ENCODE assay signal across 11 mouse cellular contexts in genomic region chr7:140939669-140940171, GRCm38 (mm10). TPM values are rescaled to one million over a fixed set of nuclear protein-coding genes. Genes with fewer than 3 reads are reported as not detected.
DNase-seq lines count a peak whose midpoint lies in the region; ATAC-seq and TF ChIP-seq lines count a peak whose summit lies in the region.
"Had no signal": no experiment of that assay in that cellular context is flagged by ENCODE, and none has a peak within 500 bp of the region (broad histone marks: within the 10 kb centered on the region; RNA-seq: fewer than 3 reads in every experiment).

No protein-coding gene starts in this region.

- no peak overlapping the region for H3K27ac ChIP-seq in kidney, postnatal 0 days
- no peak overlapping the region for H3K27ac ChIP-seq in neural tube, embryonic 14.5 days (ENCODE audit: low read depth, low read length)
- H3K27ac ChIP-seq: liver, embryonic 13.5 days had no signal

- H3K4me2 ChIP-seq in kidney, postnatal 0 days (ENCODE audit: low read length): peak overlapping the region; percentile 30; the same call in 1 of the 2 replicates
- H3K4me2 ChIP-seq in neural tube, embryonic 14.5 days (ENCODE audit: low read depth, low read length): 0 out of 2 replicates have a peak overlapping the region, but pooled peaks have one; percentile 4
- H3K4me2 ChIP-seq: liver, embryonic 13.5 days had no signal

- 0 out of 2 replicates have a peak, but pooled peaks cover under 1% of the 10 kb centered on the region for H3K36me3 ChIP-seq in kidney, postnatal 0 days (ENCODE audit: insufficient read depth, low read length)
- no peaks in the 10 kb centered on the region for H3K36me3 ChIP-seq in neural tube, embryonic 14.5 days (ENCODE audit: control insufficient read depth, insufficient read depth, low read length)

- H3K9me3 ChIP-seq in kidney, postnatal 0 days (replicated peaks; ENCODE audit: low read length): no peaks in the 10 kb centered on the region
- no peaks in the 10 kb centered on the region for H3K9me3 ChIP-seq in neural tube, embryonic 14.5 days (ENCODE audit: control insufficient read depth, low read length)
- H3K9me3 ChIP-seq: liver, embryonic 13.5 days had no signal

- WGBS in kidney, postnatal 0 days: 8% methylated on average over 8 of the region's 8 CpGs
- 3% methylated on average over 7 of the region's 8 CpGs for WGBS in neural tube, embryonic 14.5 days

- no peaks in the 10 kb centered on the region for H3K27me3 ChIP-seq in kidney, postnatal 0 days (ENCODE audit: insufficient read depth, low read length)
- no peaks in the 10 kb centered on the region for H3K27me3 ChIP-seq in neural tube, embryonic 14.5 days (ENCODE audit: control insufficient read depth, insufficient read depth, low read length)
- H3K27me3 ChIP-seq: CH12.LX had no signal

- DNase-seq in heart, adult 18-20 months: peak; percentile 35 to 45
- DNase-seq in heart, adult 8-10 months (ENCODE audit: low spot score): no peak
- DNase-seq in embryo, embryonic 9.5 days (ENCODE audit: extremely low spot score): peak; percentile 65
- DNase-seq in kidney, postnatal 0 days (ENCODE audit: low spot score): peak; percentile 79
- no peak for DNase-seq in left cerebral cortex, adult 8-10 months (ENCODE audit: low spot score in 2 of 2)
- no peak for DNase-seq in frontal cortex, postnatal 10 days (ENCODE audit: low spot score in 2 of 2)
- DNase-seq in cerebellum, adult 9-10 months: no peak
- DNase-seq: liver, embryonic 13.5 days had no signal

- H3K4me1 ChIP-seq in kidney, postnatal 0 days (replicated peaks; ENCODE audit: insufficient read depth, low read length): 0 out of 2 replicates have a peak, but pooled peaks cover 3% of the 10 kb centered on the region
- peaks cover 5% of the 10 kb centered on the region; the same call in 1 of the 2 replicates for H3K4me1 ChIP-seq in neural tube, embryonic 14.5 days (ENCODE audit: control insufficient read depth, insufficient read depth, low read length)

- no peak for TF ChIP-seq CTCF in kidney, postnatal 0 days (IDR thresholded peaks at IDR 0.05; ENCODE audit: low read depth)

- ATAC-seq in kidney, postnatal 0 days (replicated peaks; ENCODE audit: low FRiP score, low read depth): no peak
- ATAC-seq in neural tube, embryonic 14.5 days (ENCODE audit: low read depth): peak; percentile 63; the same call in 1 of the 2 replicates

- H3K4me3 ChIP-seq in kidney, postnatal 0 days (replicated peaks; ENCODE audit: low read depth, low read length): no peak overlapping the region
- H3K4me3 ChIP-seq in neural tube, embryonic 14.5 days (ENCODE audit: low read depth, low read length): no peak overlapping the region
- H3K4me3 ChIP-seq: liver, embryonic 13.5 days had no signal

- H3K9ac ChIP-seq in kidney, postnatal 0 days (ENCODE audit: low read depth, low read length): no peak overlapping the region
- H3K9ac ChIP-seq in neural tube, embryonic 14.5 days (replicated peaks; ENCODE audit: low read depth, low read length): no peak overlapping the region
- H3K9ac ChIP-seq: liver, embryonic 13.5 days had no signal

RNA-seq across cellular contexts. Expression of gene Pgghg, which starts 1.5 kb away (rescaled TPM):
- 1 to 10 TPM; 3.5 to 4.3 TPM for total RNA-seq in heart, adult 18-20 months (2021)
- 1 to 10 TPM; 3.8 to 5.3 (median 4.3) TPM for total RNA-seq in heart, adult 8-10 months (2022)
- polyA plus RNA-seq in kidney, postnatal 0 days (2015; fragmentation: Nextera tagmentation; extraction: Ambion mirVana): 20.3 and 20.7 TPM in 2 replicates
- polyA plus RNA-seq in neural tube, embryonic 14.5 days (2014; fragmentation: Nextera tagmentation; extraction: Ambion mirVana): 4.6 and 8.7 TPM in 2 replicates
- total RNA-seq in left cerebral cortex, adult 8-10 months (2022): 1 to 10 TPM; 3.9 to 4.7 (median 4.3) TPM

RNA-seq across cellular contexts. Expression of gene Ifitm5, which starts 10.4 kb away (rescaled TPM):
- total RNA-seq in heart, adult 18-20 months (2021): under 1 TPM in 1 of 2 experiments, not detected in 1; 0.46 TPM
- total RNA-seq in heart, adult 8-10 months (2022): under 1 TPM in 3 of 4 experiments, not detected in 1; 0.35 to 0.72 (median 0.37) TPM
- 1.5 and 2.2 TPM in 2 replicates for polyA plus RNA-seq in kidney, postnatal 0 days (2015; fragmentation: Nextera tagmentation; extraction: Ambion mirVana)
- polyA plus RNA-seq in neural tube, embryonic 14.5 days (2014; fragmentation: Nextera tagmentation; extraction: Ambion mirVana): 0.28 and 0.62 TPM in 2 replicates
- total RNA-seq in left cerebral cortex, adult 8-10 months (2022): under 1 TPM in 1 of 4 experiments, not detected in 3; 0.51 TPM
- total RNA-seq: common myeloid progenitor, adult 5-6 weeks had no signal

RNA-seq across cellular contexts. Expression of gene Gm45717, which starts 16.0 kb away (rescaled TPM):
- not detected for total RNA-seq in heart, adult 18-20 months (2021)
- total RNA-seq in heart, adult 8-10 months (2022): not detected
- 0.45 and 0.68 TPM in 2 replicates for polyA plus RNA-seq in kidney, postnatal 0 days (2015; fragmentation: Nextera tagmentation; extraction: Ambion mirVana)
- polyA plus RNA-seq in neural tube, embryonic 14.5 days (2014; fragmentation: Nextera tagmentation; extraction: Ambion mirVana): not detected in 2 replicates
- not detected for total RNA-seq in left cerebral cortex, adult 8-10 months (2022)
- total RNA-seq: CH12.LX had no signal
- polyA plus RNA-seq: liver, embryonic 13.5 days had no signal

RNA-seq across cellular contexts. Expression of gene Ifitm2, which starts 16.1 kb away (rescaled TPM):
- total RNA-seq in heart, adult 18-20 months (2021): 10 to 100 TPM; 98.8 to 99.4 TPM
- 100 to 1,000 TPM in 1 of 4 experiments, 10 to 100 TPM in 3; 86.2 to 101 (median 90.3) TPM for total RNA-seq in heart, adult 8-10 months (2022)
- 1,203 and 1,251 TPM in 2 replicates for polyA plus RNA-seq in kidney, postnatal 0 days (2015; fragmentation: Nextera tagmentation; extraction: Ambion mirVana)
- 103 and 195 TPM in 2 replicates for polyA plus RNA-seq in neural tube, embryonic 14.5 days (2014; fragmentation: Nextera tagmentation; extraction: Ambion mirVana)
- total RNA-seq in left cerebral cortex, adult 8-10 months (2022): 10 to 100 TPM; 13.5 to 19.6 (median 16.7) TPM

RNA-seq across cellular contexts. Expression of gene Nlrp6, which starts 19.0 kb away (rescaled TPM):
- not detected for total RNA-seq in heart, adult 18-20 months (2021)
- total RNA-seq in heart, adult 8-10 months (2022): not detected
- 2.1 and 2.6 TPM in 2 replicates for polyA plus RNA-seq in kidney, postnatal 0 days (2015; fragmentation: Nextera tagmentation; extraction: Ambion mirVana)
- polyA plus RNA-seq in neural tube, embryonic 14.5 days (2014; fragmentation: Nextera tagmentation; extraction: Ambion mirVana): 0.27 and 0.64 TPM in 2 replicates
- total RNA-seq in left cerebral cortex, adult 8-10 months (2022): 1 to 10 TPM in 1 of 4 experiments, under 1 TPM in 3; 0.54 to 1.1 (median 0.92) TPM

Comparison
In these comparisons a context has a peak if more than half of its experiments do, and no peak if none do; other contexts are left out.
1. DNase-seq: peak in heart, adult 18-20 months (2 of 2), embryo, embryonic 9.5 days (single experiment) and kidney, postnatal 0 days (single experiment); none in heart, adult 8-10 months (single experiment), left cerebral cortex, adult 8-10 months (0 of 2), frontal cortex, postnatal 10 days (0 of 2) and cerebellum, adult 9-10 months (single experiment).